Mouse (Mus musculus): ENCODE measurements at regions not wholly inside any gene's neighbourhood (a gene's known extent, or its start where the extent isn't known, plus 50 kb on each side); places are given as distances from the start of the nearest gene placed in this dataset.

DNA sequence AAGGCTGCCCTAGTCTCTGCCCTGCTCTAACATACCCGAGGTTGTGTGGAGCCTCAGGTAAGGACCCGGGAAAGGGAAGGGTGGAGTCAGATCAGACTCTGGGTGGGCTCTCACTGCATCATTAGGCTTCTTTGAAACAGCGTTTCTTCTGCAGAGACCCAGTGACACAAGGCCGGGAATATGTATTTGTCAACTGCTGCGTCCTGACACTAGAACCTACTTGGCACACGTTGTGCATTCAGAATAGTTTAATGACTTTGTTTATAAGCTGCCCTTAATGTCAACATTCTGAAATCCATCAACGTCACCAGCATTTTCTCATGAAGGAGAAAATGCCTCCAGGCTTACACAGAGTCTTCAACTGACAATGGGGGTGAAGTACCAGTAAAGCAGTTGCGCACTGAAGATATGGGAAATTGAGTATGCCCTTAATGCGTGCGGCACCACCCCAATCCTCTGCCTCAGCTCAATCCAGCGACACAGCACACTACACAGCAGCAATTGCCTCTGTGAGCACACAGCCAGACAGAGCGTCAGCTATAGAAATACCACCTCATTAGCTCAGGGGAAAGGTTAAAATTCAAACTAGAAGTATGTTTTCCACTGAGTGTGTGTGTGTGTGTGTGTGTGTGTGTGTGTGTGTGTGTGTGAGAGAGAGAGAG lies 152.7 kb upstream of the Spdye4c start:
- Histone ChIP-seq H3K36me3 (replicated peaks in 1 of 2; ENCODE audit: control insufficient read depth in 1 of 2, insufficient read depth in 1 of 2, low read length in 1 of 2) (no peaks in the 10 kb centered on the region), H3K27ac (ENCODE audit: insufficient read depth, low read depth) (no peak overlapping the region), H3K27me3 (replicated peaks) (no peaks in the 10 kb centered on the region), H3K79me2 (replicated peaks; ENCODE audit: control insufficient read depth, extremely low read depth, insufficient read depth, poor library complexity, severe bottlenecking) (no peaks in the 10 kb centered on the region), H3K4me3 (replicated peaks in 1 of 3; ENCODE audit: low read depth in 2 of 3, low read length in 2 of 3, poor library complexity in 1 of 3) (no peak overlapping the region), H3K4me2 (ENCODE audit: insufficient read depth, low read depth, poor library complexity, severe bottlenecking) (no peak overlapping the region), H3K9ac (ENCODE audit: insufficient read depth, low read depth) (no peak overlapping the region), H3K4me1 (ENCODE audit: control insufficient read depth in 1 of 2, insufficient read depth in 2 of 2) (peaks cover 11 to 37% of the 10 kb centered on the region in 2 experiments), H3K9me3 (replicated peaks; ENCODE audit: low read length) (peaks cover 6% of the 10 kb centered on the region)
- dilution Hi-C loops (cut with MboI; ENCODE audit: extremely low pct_ligation_motif_present, extremely low pct_unique_long_range_greater_than_20kb, low sequenced_read_pairs): no loop called here
- TF ChIP-seq MAZ (IDR thresholded peaks at IDR 0.05; ENCODE audit: low read depth, low read length): no peak
- TF ChIP-seq SIN3A (IDR thresholded peaks at IDR 0.05; ENCODE audit: low read length): no peak
- no peak for TF ChIP-seq JUN (IDR thresholded peaks at IDR 0.05; ENCODE audit: insufficient read depth, low read depth, low read length)
- TF ChIP-seq MEF2A (IDR thresholded peaks at IDR 0.05; ENCODE audit: borderline replicate concordance, low read depth, low read length): no peak
- TF ChIP-seq UBTF (IDR thresholded peaks at IDR 0.05; ENCODE audit: low read depth, low read length): no peak
- no peak for TF ChIP-seq USF2 (conservative IDR thresholded peaks at IDR 0.05; ENCODE audit: low read depth, low read length)
- TF ChIP-seq ZMIZ1 (IDR thresholded peaks at IDR 0.05; ENCODE audit: low read depth, low read length): no peak
- no peak for TF ChIP-seq POLR2A (IDR thresholded peaks at IDR 0.05; ENCODE audit: low read depth, low read length)
- TF ChIP-seq POLR2AphosphoS2 (IDR thresholded peaks at IDR 0.05; ENCODE audit: low read depth, low read length): no peak
- TF ChIP-seq ZC3H11A (IDR thresholded peaks at IDR 0.05; ENCODE audit: low read depth, low read length): no peak
- no peak for TF ChIP-seq SMC3 (IDR thresholded peaks at IDR 0.05; ENCODE audit: low read depth, low read length)
- DNase-seq (ENCODE audit: extremely low read depth): no peak
- in situ Hi-C loops (cut with MboI; ENCODE audit: low pct_ligation_motif_present, low pct_unique_long_range_greater_than_20kb, low sequenced_read_pairs): loop anchor here (10.0 kb wide), 1 partner anchor 107 kb away; no protein-coding TSS in a partner anchor

- H3K4me3 ChIP-seq (replicated peaks in 1 of 3; ENCODE audit: low read depth in 2 of 3, low read length in 2 of 3, poor library complexity in 1 of 3): no peak overlapping the region
- in situ Hi-C loops (cut with MboI; ENCODE audit: low pct_ligation_motif_present, low pct_unique_long_range_greater_than_20kb, low sequenced_read_pairs): loop anchor here (10.0 kb wide), 1 partner anchor 106 kb away; no protein-coding TSS in a partner anchor
- DNase-seq (ENCODE audit: extremely low read depth): no peak
- H3K79me2 ChIP-seq (replicated peaks; ENCODE audit: control insufficient read depth, extremely low read depth, insufficient read depth, poor library complexity, severe bottlenecking): no peaks in the 10 kb centered on the region
- H3K4me2 ChIP-seq (ENCODE audit: insufficient read depth, low read depth, poor library complexity, severe bottlenecking): no peak overlapping the region
- no peak overlapping the region for H3K9ac ChIP-seq (ENCODE audit: insufficient read depth, low read depth)
- peaks cover 13 to 37% of the 10 kb centered on the region in 2 experiments for H3K4me1 ChIP-seq (ENCODE audit: control insufficient read depth in 1 of 2, insufficient read depth in 2 of 2)
- dilution Hi-C loops (cut with MboI; ENCODE audit: extremely low pct_ligation_motif_present, extremely low pct_unique_long_range_greater_than_20kb, low sequenced_read_pairs): no loop called here
- no peaks in the 10 kb centered on the region for H3K36me3 ChIP-seq (replicated peaks in 1 of 2; ENCODE audit: control insufficient read depth in 1 of 2, insufficient read depth in 1 of 2, low read length in 1 of 2)
- peaks cover 6% of the 10 kb centered on the region for H3K9me3 ChIP-seq (replicated peaks; ENCODE audit: low read length)
- no peaks in the 10 kb centered on the region for H3K27me3 ChIP-seq (replicated peaks)
- H3K27ac ChIP-seq (ENCODE audit: insufficient read depth, low read depth): no peak overlapping the region
- no peak for TF ChIP-seq IRF4 (IDR thresholded peaks at IDR 0.05; ENCODE audit: low read depth, low read length)
- no peak for TF ChIP-seq ETS1 (conservative IDR thresholded peaks at IDR 0.05; ENCODE audit: low read depth, low read length)
- no peak for TF ChIP-seq PAX5 (IDR thresholded peaks at IDR 0.05; ENCODE audit: low read length)
- TF ChIP-seq USF2 (conservative IDR thresholded peaks at IDR 0.05; ENCODE audit: low read depth, low read length): no peak
- no peak for TF ChIP-seq MXI1 (IDR thresholded peaks at IDR 0.05; ENCODE audit: low read depth, low read length)
Observed at GRCm38 (mm10) chr2:128438897-128439296, 152.1 kb upstream of the Spdye4c start.

All from CH12.LX (cell line).